Mouse (Mus musculus) CD4-positive naive resting alpha-beta T cell, adult 76 days (primary cell): Measurements from ENCODE around the gene Lyrm2. TPM values are rescaled to one million over a fixed set of nuclear protein-coding genes. Genes with fewer than 3 reads are reported as not detected.

Source experiments
- total RNA-seq: library from RNA; stranded (reverse); gene quantifications from one replicate; pipeline ENCODE4 v1.2.4, GENCODE M21; 2023

Gene Lyrm2
- 21.4 TPM for total RNA-seq

DNA sequence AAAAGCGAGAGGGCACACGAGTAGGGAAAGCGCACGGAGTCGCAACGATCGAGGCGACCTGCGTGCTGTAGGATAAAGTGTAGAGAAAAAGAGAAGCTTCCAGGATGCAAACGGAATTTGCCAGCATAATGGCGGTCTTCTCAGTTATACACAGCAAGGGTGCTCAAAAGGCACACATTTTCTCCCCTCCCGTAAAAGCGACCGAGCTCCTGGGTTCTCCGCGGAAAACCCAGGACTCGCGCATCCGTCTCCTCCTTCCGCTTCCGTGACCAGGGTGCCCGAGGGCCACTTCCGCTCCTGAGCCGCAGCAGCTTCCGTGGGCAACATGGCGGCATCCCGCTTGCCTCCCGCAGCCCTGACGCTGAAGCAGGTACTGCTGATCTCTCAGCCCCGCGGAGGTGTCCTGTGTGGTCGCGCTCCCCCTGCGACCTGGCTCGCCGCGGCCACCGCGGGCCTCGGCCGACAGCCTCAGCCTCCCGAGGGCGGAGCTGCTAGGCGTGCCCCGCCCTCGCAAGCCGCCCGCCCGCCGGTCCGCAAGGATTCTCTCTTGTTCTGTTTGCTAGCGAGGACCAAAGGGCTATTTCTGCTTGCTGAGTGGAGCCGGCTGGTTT, at the start of gene Lyrm2:
Lyrm2 (plus strand) TSS at position 288 of the 611 bp plus-strand sequence.

Other genes with a start within 250 kb of the Lyrm2 start
- not detected for gene Gja10, start 197.5 kb upstream of the Lyrm2 start, total RNA-seq
- 25.3 TPM for gene Casp8ap2, start 184.8 kb upstream of the Lyrm2 start, total RNA-seq
- gene Mdn1, start 143.1 kb upstream of the Lyrm2 start, total RNA-seq = 118 TPM
- 2.3 TPM for gene Ankrd6, start 150.6 kb downstream of the Lyrm2 start, total RNA-seq
- gene Rragd, start 182.8 kb downstream of the Lyrm2 start, total RNA-seq = 4.2 TPM
- gene Ube2j1, start 231.2 kb downstream of the Lyrm2 start, total RNA-seq = 124 TPM